Mouse (Mus musculus): ENCODE results near the gene F11r. TPM values are rescaled to one million over a fixed set of nuclear protein-coding genes. Genes with fewer than 3 reads are reported as not detected.

F11r gene
- polyA plus RNA-seq, 1 experiment, result 21.5 TPM

DNA sequence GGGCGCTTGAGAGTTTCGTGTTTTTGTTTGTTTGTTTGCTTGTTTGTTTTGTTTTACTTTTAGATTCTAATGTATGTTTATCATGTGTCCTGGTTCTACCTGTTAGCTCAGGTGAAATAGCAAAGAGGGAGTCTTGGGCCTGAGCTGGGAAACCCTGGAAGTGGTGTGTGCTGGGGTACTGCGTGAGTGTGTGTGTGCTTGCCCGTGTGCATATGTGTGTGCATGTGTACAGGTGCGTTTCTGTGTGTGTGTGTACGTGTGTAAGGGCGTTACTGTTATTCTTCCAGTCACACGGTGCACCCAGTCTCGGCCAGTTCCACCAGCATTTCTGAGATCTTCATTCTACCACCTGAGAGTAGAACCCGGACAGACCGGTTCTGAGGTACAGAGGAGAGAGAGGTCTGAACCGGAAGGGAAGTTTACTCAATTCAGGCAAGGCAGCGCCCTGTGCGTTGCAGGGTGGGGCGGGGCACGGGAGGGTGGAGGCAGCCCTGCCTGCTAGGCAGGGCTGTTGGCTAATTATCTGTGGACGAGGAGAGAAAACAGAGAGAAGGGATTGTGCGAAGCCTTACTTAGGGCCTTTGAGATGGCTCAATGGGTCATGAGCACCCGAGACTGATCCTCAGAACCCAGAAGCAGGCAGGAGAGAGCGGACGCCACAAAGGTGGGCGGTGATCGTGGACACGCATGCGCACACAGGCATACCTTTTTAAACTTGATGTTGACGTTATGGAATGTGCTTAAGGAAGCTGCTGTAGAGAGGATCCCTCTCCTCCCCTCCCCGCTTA, 40.6 kb downstream of the F11r start:
- Histone ChIP-seq H3K4me1 (ENCODE audit: control insufficient read depth, insufficient read depth, low read length) (peaks cover 4% of the 10 kb centered on the region), H3K4me3 (replicated peaks; ENCODE audit: control insufficient read depth, low read depth, low read length) (peak overlapping the region; percentile 46), H3K27ac (ENCODE audit: control insufficient read depth, insufficient read depth, low read depth, low read length, poor library complexity) (peak overlapping the region; percentile 74)
- TF ChIP-seq POLR2A (IDR thresholded peaks at IDR 0.05; ENCODE audit: borderline replicate concordance, control insufficient read depth, low read depth, low read length) (peak; percentile 17; the same call in 1 of the 2 replicates), CTCF (IDR thresholded peaks at IDR 0.05; ENCODE audit: control insufficient read depth, insufficient read depth, low read length) (no peak)
- 54% methylated on average over 27 of the region's 27 CpGs for WGBS

DNA sequence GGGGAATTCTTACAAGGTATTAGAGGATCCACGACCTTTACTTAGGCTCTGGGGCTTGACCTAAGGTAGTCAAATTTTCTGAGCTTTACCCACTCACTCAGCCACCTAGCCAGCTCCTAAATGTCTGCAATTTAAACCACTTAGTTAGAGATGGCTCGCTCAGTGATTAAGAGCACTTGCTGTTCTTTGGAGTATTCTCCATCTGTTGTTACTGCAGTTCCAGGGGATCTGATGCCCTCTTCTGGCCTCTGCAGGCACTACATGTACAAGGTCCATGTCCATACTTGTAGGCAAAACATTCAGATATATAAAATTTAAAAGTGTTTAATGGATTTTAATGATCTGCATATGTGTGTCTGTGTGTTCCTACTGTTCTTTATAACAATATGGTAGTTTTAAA, 41.6 kb downstream of the F11r start:
- 27% methylated on average over 2 of the region's 2 CpGs for WGBS
- peaks cover 4% of the 10 kb centered on the region for H3K4me1 ChIP-seq (ENCODE audit: control insufficient read depth, insufficient read depth, low read length)
- no peak overlapping the region for H3K4me3 ChIP-seq (replicated peaks; ENCODE audit: control insufficient read depth, low read depth, low read length)
- no peak overlapping the region for H3K27ac ChIP-seq (ENCODE audit: control insufficient read depth, insufficient read depth, low read depth, low read length, poor library complexity)
- TF ChIP-seq POLR2A (IDR thresholded peaks at IDR 0.05; ENCODE audit: borderline replicate concordance, control insufficient read depth, low read depth, low read length) (no peak), CTCF (IDR thresholded peaks at IDR 0.05; ENCODE audit: control insufficient read depth, insufficient read depth, low read length) (peak; percentile 52)

DNA sequence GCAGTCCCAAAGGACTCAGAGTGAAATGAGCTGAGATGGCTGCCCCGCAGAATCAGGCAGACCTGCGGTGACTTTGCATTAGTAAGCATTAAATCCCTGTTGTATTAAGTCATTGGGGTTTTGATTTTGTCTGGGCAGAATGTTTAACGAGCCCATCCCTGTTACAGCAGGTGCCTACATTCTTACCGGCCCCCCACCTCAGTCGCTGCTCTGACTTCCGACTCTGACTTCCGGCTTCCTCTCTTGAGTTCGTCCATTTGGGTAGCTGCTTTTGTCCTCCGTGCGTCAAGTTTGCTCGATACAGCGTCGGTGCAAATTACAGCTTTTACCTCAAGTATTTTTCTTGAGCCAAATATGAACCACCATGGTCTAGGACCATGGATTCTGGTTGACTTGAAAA, 56.9 kb downstream of the F11r start:
- Histone ChIP-seq H3K4me3 (replicated peaks; ENCODE audit: control insufficient read depth, low read depth, low read length) (no peak overlapping the region), H3K27ac (ENCODE audit: control insufficient read depth, insufficient read depth, low read depth, low read length, poor library complexity) (no peak overlapping the region), H3K4me1 (ENCODE audit: control insufficient read depth, insufficient read depth, low read length) (no peaks in the 10 kb centered on the region)
- TF ChIP-seq CTCF (IDR thresholded peaks at IDR 0.05; ENCODE audit: control insufficient read depth, insufficient read depth, low read length), result no peak
- TF ChIP-seq POLR2A (IDR thresholded peaks at IDR 0.05; ENCODE audit: borderline replicate concordance, control insufficient read depth, low read depth, low read length), result no peak
- WGBS, result 93% methylated on average over 13 of the region's 13 CpGs

DNA sequence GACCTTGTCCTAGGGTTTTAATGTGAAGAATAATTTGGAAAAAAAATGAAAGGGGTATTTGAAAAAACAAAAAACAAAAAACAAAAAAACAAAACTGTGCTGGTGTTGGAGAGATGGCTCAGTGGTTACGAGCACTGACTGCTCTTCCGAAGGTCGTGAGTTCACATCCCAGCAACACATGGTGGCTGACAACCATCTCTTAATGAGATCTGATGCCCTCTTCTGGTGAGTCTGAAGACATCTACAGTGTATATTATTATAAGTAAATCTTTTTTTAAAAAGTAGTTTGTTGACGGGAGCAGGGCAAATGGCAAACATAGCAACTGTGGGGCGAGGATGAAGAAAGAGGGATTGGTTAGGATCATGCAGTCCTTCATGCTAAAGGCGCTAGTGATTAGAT, 58.0 kb downstream of the F11r start:
- 84% methylated on average over 6 of the region's 6 CpGs for WGBS
- no peak overlapping the region for H3K4me3 ChIP-seq (replicated peaks; ENCODE audit: control insufficient read depth, low read depth, low read length)
- H3K4me1 ChIP-seq (ENCODE audit: control insufficient read depth, insufficient read depth, low read length), result no peaks in the 10 kb centered on the region
- TF ChIP-seq CTCF (IDR thresholded peaks at IDR 0.05; ENCODE audit: control insufficient read depth, insufficient read depth, low read length), result no peak
- TF ChIP-seq POLR2A (IDR thresholded peaks at IDR 0.05; ENCODE audit: borderline replicate concordance, control insufficient read depth, low read depth, low read length), result no peak
- H3K27ac ChIP-seq (ENCODE audit: control insufficient read depth, insufficient read depth, low read depth, low read length, poor library complexity), result no peak overlapping the region

DNA sequence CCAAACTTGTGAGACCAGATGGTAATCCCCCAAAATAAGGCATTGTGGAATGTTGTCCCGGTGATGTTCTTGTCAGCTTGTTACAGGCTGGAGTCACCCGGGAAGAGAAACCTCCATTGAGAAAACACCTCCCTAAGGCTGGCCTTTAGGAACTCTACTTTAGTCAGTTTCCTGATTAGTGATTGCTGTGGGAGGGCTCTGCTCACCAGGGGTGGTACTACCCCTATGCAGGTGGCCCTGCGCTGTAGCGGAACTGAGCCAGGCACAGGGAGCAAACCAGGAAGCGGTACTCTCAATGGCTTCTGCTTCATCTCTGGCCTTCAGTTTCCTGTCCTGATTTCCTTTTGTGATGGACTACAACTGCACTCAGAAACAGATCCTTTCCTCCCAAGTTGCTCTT, 62.5 kb downstream of the F11r start:
- Histone ChIP-seq H3K27ac (ENCODE audit: control insufficient read depth, insufficient read depth, low read depth, low read length, poor library complexity) (no peak overlapping the region), H3K4me1 (ENCODE audit: control insufficient read depth, insufficient read depth, low read length) (no peaks in the 10 kb centered on the region; the same call in 1 of the 2 replicates), H3K4me3 (replicated peaks; ENCODE audit: control insufficient read depth, low read depth, low read length) (no peak overlapping the region)
- 77% methylated on average over 5 of the region's 5 CpGs for WGBS
- TF ChIP-seq CTCF (IDR thresholded peaks at IDR 0.05; ENCODE audit: control insufficient read depth, insufficient read depth, low read length) (no peak), POLR2A (IDR thresholded peaks at IDR 0.05; ENCODE audit: borderline replicate concordance, control insufficient read depth, low read depth, low read length) (no peak)

DNA sequence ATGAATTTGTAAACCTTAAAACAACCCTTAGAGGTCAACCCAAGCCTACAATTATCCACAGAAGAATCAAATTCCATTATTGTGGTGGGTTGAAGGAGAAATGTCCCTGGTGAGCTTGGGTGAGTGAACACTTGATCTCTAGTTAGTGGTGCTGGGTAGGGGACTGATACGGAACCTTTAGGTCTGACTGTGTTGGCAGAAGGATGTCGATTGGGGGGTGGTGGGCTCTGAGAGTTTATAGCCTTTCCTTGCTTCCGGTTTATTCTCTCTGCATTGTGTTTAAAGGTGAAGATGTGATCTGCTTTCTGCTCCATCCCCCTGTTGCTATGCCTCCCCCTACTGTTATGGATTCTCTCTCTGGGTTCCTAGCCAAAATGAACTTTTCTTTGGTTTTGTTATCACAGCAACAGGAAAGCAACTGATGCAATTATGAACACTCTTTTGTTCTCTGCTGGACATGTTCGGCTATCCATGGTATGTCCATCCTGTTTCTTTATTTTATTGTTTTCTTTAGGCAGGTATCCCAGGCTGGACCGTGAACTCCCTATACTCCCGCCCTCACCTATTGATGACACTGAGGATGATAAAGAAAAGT, 63.8 kb downstream of the F11r start:
- TF ChIP-seq POLR2A (IDR thresholded peaks at IDR 0.05; ENCODE audit: borderline replicate concordance, control insufficient read depth, low read depth, low read length), result no peak
- TF ChIP-seq CTCF (IDR thresholded peaks at IDR 0.05; ENCODE audit: control insufficient read depth, insufficient read depth, low read length), result no peak
- Histone ChIP-seq H3K4me3 (replicated peaks; ENCODE audit: control insufficient read depth, low read depth, low read length) (no peak overlapping the region), H3K4me1 (ENCODE audit: control insufficient read depth, insufficient read depth, low read length) (peaks cover 1% of the 10 kb centered on the region; the same call in 1 of the 2 replicates), H3K27ac (ENCODE audit: control insufficient read depth, insufficient read depth, low read depth, low read length, poor library complexity) (no peak overlapping the region)
- 63% methylated on average over 6 of the region's 6 CpGs for WGBS

DNA sequence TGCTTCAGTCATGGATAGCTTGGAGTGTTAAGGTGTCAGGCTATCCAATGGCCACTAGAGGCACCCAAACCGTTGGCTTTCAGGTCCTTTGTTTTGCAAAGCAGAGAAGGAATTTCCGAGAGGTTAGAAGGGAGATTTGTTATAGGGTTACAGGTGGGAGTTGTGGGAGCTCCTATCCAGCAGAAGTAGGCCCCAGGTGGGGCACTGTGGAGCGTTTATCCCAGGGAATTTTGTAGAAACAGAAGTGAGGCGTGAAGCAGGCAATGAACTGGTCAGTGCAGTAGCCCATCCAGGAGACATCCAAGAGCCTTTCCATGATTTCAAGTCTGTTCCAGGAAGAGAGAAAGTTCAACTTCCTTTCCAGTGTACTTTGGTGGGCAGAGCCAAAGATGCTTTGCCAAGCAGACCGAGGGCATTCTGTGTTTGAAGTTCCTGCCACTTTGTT, 64.3 kb downstream of the F11r start:
- Histone ChIP-seq H3K27ac (ENCODE audit: control insufficient read depth, insufficient read depth, low read depth, low read length, poor library complexity) (no peak overlapping the region), H3K4me1 (ENCODE audit: control insufficient read depth, insufficient read depth, low read length) (peaks cover 1% of the 10 kb centered on the region; the same call in 1 of the 2 replicates), H3K4me3 (replicated peaks; ENCODE audit: control insufficient read depth, low read depth, low read length) (no peak overlapping the region)
- TF ChIP-seq POLR2A (IDR thresholded peaks at IDR 0.05; ENCODE audit: borderline replicate concordance, control insufficient read depth, low read depth, low read length) (no peak), CTCF (IDR thresholded peaks at IDR 0.05; ENCODE audit: control insufficient read depth, insufficient read depth, low read length) (no peak)
- WGBS, result 10% methylated on average over 5 of the region's 5 CpGs

DNA sequence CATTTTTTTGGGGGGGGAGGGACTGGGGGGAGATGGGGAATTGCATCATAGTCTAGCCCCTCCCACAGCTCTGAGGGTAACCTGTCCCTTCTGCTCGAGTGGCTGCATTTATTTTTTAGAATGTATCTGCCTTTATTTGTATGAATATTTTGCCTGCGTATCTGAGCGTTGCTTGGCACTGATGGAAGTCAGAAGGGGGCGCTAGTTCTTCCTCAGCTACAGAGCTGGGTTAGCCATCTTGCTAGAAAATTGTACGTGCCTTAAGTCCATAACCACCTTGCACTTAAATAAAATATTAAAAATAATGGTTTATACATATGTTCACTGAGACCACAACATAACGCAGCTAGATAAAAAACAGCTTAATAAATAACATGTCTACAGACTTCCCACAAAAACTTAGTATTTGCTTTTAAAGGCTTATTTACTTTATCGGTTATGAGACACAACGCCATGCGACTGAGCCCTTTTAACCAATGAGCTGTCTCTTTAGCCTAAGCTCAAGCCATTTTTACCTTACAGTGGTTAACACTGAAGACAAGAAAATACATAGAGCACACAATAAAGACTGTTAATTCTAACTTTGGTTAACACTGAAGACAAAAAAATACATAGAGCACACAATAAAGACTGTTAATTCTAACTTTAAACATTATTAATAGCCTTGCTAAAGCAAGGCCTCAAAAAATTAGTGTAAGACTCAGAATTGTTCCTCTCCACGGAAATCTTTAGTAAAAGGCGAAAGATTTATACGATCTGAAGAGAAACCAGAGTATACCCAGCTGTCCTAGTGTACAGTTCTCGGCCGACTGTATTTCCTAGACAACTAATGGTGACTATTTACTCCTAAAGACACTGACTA, 65.3 kb downstream of the F11r start:
- Histone ChIP-seq H3K27ac (ENCODE audit: control insufficient read depth, insufficient read depth, low read depth, low read length, poor library complexity) (no peak overlapping the region; the same call in 1 of the 2 replicates), H3K4me3 (replicated peaks; ENCODE audit: control insufficient read depth, low read depth, low read length) (no peak overlapping the region), H3K4me1 (ENCODE audit: control insufficient read depth, insufficient read depth, low read length) (peaks cover 3% of the 10 kb centered on the region; the same call in 1 of the 2 replicates)
- WGBS, result under 1% methylated on average over 14 of the region's 14 CpGs
- TF ChIP-seq CTCF (IDR thresholded peaks at IDR 0.05; ENCODE audit: control insufficient read depth, insufficient read depth, low read length) (peak; percentile 59), POLR2A (IDR thresholded peaks at IDR 0.05; ENCODE audit: borderline replicate concordance, control insufficient read depth, low read depth, low read length) (no peak)
